Mouse (Mus musculus): ENCODE data around the gene Piwil1. TPM values are rescaled to one million over a fixed set of nuclear protein-coding genes. Genes with fewer than 3 reads are reported as not detected.

The Piwil1 gene
- polyA plus RNA-seq, 1 experiment from 2014 or later: not detected

DNA sequence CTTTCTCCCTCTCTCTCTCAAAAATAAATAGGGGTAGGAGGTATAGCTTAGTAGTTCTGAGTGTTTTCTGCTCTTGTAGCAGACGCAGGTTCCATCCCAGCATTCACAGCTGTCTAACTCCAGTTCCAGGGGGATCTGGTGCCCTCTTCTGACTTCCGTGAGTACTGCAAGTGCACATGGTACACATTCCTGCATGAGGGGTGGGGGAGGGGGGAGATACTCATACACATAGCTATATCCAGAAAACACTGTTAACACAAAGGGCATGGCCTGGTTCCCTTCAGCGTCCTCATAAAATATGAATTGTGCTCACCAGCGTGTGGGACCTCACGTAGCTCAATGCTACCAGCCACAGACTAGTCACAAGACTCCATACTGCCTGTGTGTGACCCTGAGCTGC, 27.0 kb downstream of the Piwil1 start:
- Histone ChIP-seq H3K9ac (ENCODE audit: low read depth, low read length) (no peak overlapping the region), H3K36me3 (ENCODE audit: control insufficient read depth, insufficient read depth, low read length) (no peaks in the 10 kb centered on the region), H3K9me3 (replicated peaks; ENCODE audit: control insufficient read depth, low read length) (no peaks in the 10 kb centered on the region), H3K27me3 (ENCODE audit: control insufficient read depth, insufficient read depth, low read length) (no peaks in the 10 kb centered on the region), H3K4me1 (ENCODE audit: control insufficient read depth, insufficient read depth, low read length) (no peaks in the 10 kb centered on the region), H3K4me2 (no peak overlapping the region), H3K4me3 (ENCODE audit: low read depth, low read length) (no peak overlapping the region), H3K27ac (ENCODE audit: low read depth, low read length) (no peak overlapping the region)
- WGBS (ENCODE audit: insufficient replicate concordance): 72% methylated on average over 5 of the region's 5 CpGs
- ATAC-seq (replicated peaks; ENCODE audit: insufficient number of reproducible peaks, low FRiP score, low TSS enrichment): no peak

DNA sequence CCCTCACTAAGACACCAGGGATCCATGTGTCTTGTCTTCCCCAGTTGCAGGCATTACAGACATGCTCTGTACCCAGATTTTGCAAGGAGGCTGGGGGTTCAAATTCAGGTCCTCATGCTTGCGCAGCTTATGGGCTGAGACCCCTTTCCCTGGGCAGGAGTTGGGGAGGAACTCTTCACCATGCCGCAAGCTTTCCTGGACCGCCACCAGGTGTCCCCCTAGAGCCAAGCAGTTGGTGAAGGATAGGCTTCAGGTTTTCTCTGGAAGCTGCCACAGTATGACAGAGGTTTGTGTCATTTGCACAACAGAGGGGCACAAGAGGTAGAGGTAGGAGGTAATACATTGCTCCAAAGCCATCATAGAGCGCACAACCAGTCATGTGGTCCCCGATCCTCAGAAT, 28.3 kb downstream of the Piwil1 start:
- Histone ChIP-seq H3K4me1 (ENCODE audit: control insufficient read depth, insufficient read depth, low read length) (no peaks in the 10 kb centered on the region), H3K4me3 (ENCODE audit: low read depth, low read length) (no peak overlapping the region), H3K36me3 (ENCODE audit: control insufficient read depth, insufficient read depth, low read length) (no peaks in the 10 kb centered on the region), H3K27me3 (ENCODE audit: control insufficient read depth, insufficient read depth, low read length) (no peaks in the 10 kb centered on the region), H3K9me3 (replicated peaks; ENCODE audit: control insufficient read depth, low read length) (no peaks in the 10 kb centered on the region), H3K27ac (ENCODE audit: low read depth, low read length) (no peak overlapping the region), H3K4me2 (no peak overlapping the region), H3K9ac (ENCODE audit: low read depth, low read length) (no peak overlapping the region)
- ATAC-seq (replicated peaks; ENCODE audit: insufficient number of reproducible peaks, low FRiP score, low TSS enrichment): no peak
- WGBS (ENCODE audit: insufficient replicate concordance): 51% methylated on average over 5 of the region's 5 CpGs

DNA sequence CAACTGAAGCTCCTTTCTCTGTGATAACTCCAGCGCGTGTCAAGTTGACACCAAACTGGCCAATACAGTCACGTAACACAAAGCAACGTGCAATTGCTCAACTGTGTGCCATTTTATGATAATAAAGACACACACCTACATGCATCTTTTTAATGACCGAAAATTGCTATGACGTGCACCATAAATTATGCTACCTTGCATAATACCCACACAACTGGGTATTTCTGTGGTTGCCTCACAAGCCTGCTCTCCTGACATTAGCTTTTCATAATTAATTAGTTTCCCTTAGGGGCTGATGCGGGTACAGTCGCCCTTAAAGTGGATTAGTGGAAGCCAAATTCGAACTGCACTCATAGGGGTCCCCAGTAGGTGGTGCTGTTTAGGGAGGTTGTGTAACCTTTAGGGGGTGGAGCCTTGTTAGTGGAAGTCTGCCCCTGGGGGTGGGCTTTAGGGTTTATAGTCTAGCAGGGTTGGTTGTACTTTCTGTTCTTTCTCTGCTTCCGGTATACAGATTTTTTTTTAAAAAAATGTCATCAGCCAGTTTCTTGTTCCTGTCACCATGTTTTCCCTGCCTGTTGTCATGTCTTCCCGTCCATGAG, 30.2 kb downstream of the Piwil1 start:
- Histone ChIP-seq H3K4me1 (ENCODE audit: control insufficient read depth, insufficient read depth, low read length) (no peaks in the 10 kb centered on the region), H3K27ac (ENCODE audit: low read depth, low read length) (no peak overlapping the region), H3K9ac (ENCODE audit: low read depth, low read length) (no peak overlapping the region), H3K36me3 (ENCODE audit: control insufficient read depth, insufficient read depth, low read length) (no peaks in the 10 kb centered on the region), H3K4me3 (ENCODE audit: low read depth, low read length) (no peak overlapping the region), H3K27me3 (ENCODE audit: control insufficient read depth, insufficient read depth, low read length) (peaks cover 8% of the 10 kb centered on the region; the same call in 1 of the 2 replicates), H3K4me2 (no peak overlapping the region), H3K9me3 (replicated peaks; ENCODE audit: control insufficient read depth, low read length) (no peaks in the 10 kb centered on the region)
- 64% methylated on average over 11 of the region's 11 CpGs for WGBS (ENCODE audit: insufficient replicate concordance)
- ATAC-seq (replicated peaks; ENCODE audit: insufficient number of reproducible peaks, low FRiP score, low TSS enrichment): no peak

DNA sequence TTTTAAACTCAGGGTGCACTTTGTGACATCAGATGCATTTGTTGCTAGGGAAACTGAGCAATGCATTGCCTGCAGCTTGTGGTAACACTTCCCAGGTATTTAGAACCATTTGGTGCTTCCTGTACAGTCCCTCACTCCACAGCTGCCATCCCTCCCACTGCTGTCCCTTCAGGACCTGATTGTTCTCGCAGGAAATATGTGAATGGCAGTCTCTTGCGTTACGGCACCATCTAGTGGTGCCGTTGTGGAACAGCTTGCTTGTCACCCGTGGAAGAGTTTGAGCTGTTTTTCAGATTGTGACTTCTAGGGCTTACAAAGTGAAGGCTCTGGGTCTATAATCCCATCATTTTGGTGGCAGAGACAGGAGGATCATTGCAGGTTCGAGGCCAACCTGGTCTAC, 31.6 kb downstream of the Piwil1 start:
- no peak for ATAC-seq (replicated peaks; ENCODE audit: insufficient number of reproducible peaks, low FRiP score, low TSS enrichment)
- Histone ChIP-seq H3K9me3 (replicated peaks; ENCODE audit: control insufficient read depth, low read length) (no peaks in the 10 kb centered on the region), H3K4me1 (ENCODE audit: control insufficient read depth, insufficient read depth, low read length) (no peaks in the 10 kb centered on the region), H3K36me3 (ENCODE audit: control insufficient read depth, insufficient read depth, low read length) (no peaks in the 10 kb centered on the region), H3K27me3 (ENCODE audit: control insufficient read depth, insufficient read depth, low read length) (peaks cover 11% of the 10 kb centered on the region; the same call in 1 of the 2 replicates), H3K9ac (ENCODE audit: low read depth, low read length) (no peak overlapping the region), H3K4me2 (no peak overlapping the region), H3K4me3 (ENCODE audit: low read depth, low read length) (no peak overlapping the region), H3K27ac (ENCODE audit: low read depth, low read length) (no peak overlapping the region)
- WGBS (ENCODE audit: insufficient replicate concordance): 5% methylated on average over 6 of the region's 6 CpGs

DNA sequence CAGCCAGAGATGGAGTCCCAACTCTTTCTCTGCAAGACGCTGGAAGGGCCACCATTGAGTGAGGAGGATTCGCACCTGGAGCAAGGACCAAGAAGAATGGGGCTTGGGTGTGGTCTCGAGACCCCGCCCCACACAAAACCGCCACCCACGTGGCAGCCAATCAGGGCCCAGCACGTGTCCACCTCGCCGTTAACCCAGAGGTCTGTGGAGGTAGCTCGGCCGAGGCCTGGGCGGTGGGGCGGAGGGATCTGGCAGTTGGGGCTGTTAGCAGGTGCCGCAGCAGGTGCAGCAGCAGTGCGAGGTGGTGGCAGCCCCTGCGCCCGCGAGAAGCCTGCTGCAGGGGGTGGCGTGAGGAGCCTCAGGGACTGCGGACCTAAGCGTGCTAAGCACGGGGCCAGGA, 33.6 kb downstream of the Piwil1 start:
- Histone ChIP-seq H3K9ac (ENCODE audit: low read depth, low read length) (no peak overlapping the region), H3K27me3 (ENCODE audit: control insufficient read depth, insufficient read depth, low read length) (peaks cover 16% of the 10 kb centered on the region; the same call in 1 of the 2 replicates), H3K4me3 (ENCODE audit: low read depth, low read length) (no peak overlapping the region), H3K4me1 (ENCODE audit: control insufficient read depth, insufficient read depth, low read length) (no peaks in the 10 kb centered on the region), H3K27ac (ENCODE audit: low read depth, low read length) (no peak overlapping the region), H3K4me2 (no peak overlapping the region), H3K9me3 (replicated peaks; ENCODE audit: control insufficient read depth, low read length) (no peaks in the 10 kb centered on the region), H3K36me3 (ENCODE audit: control insufficient read depth, insufficient read depth, low read length) (no peaks in the 10 kb centered on the region)
- WGBS (ENCODE audit: insufficient replicate concordance): 66% methylated on average over 22 of the region's 22 CpGs
- ATAC-seq (replicated peaks; ENCODE audit: insufficient number of reproducible peaks, low FRiP score, low TSS enrichment): no peak

DNA sequence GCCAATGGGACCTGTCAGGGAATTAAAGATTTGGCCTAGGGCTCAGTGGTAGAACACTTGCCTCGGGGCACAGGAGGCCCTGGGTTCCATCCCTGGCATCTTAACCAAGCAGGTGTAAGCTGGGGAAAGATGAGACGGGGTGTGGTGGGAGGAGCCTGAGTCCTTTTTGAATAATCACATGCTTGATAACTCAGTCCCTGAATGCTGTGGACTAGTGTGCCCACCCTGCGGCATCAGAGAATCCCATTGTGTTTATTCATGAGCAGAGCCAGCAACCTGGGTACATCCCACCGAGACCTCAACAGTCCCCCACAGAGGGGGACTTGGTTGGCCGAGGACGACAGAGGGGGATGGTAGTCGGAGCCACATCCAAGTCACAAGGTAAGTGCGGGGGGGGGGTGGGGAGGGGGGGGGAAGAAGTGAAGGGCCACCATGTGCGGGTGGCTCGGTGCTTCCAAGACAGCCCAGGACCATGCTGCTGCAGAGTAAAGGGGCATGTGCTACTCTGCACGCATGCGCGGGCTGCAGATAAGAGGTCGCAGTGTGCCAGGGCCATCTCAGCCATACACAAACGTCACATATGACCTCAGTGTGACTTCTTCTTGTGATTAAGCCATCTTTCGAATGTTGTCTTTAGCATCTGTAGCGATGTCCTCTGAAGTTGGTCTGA, 37.0 kb downstream of the Piwil1 start:
- no peak overlapping the region for H3K27ac ChIP-seq (ENCODE audit: low read depth, low read length)
- H3K9me3 ChIP-seq (replicated peaks; ENCODE audit: control insufficient read depth, low read length): no peaks in the 10 kb centered on the region
- H3K4me2 ChIP-seq: no peak overlapping the region
- no peaks in the 10 kb centered on the region for H3K36me3 ChIP-seq (ENCODE audit: control insufficient read depth, insufficient read depth, low read length)
- 45% methylated on average over 14 of the region's 17 CpGs for WGBS (ENCODE audit: insufficient replicate concordance)
- H3K9ac ChIP-seq (ENCODE audit: low read depth, low read length): no peak overlapping the region
- no peak overlapping the region for H3K4me3 ChIP-seq (ENCODE audit: low read depth, low read length)
- ATAC-seq (replicated peaks; ENCODE audit: insufficient number of reproducible peaks, low FRiP score, low TSS enrichment): no peak
- peaks cover 16% of the 10 kb centered on the region; the same call in 1 of the 2 replicates for H3K27me3 ChIP-seq (ENCODE audit: control insufficient read depth, insufficient read depth, low read length)
- no peaks in the 10 kb centered on the region for H3K4me1 ChIP-seq (ENCODE audit: control insufficient read depth, insufficient read depth, low read length)

DNA sequence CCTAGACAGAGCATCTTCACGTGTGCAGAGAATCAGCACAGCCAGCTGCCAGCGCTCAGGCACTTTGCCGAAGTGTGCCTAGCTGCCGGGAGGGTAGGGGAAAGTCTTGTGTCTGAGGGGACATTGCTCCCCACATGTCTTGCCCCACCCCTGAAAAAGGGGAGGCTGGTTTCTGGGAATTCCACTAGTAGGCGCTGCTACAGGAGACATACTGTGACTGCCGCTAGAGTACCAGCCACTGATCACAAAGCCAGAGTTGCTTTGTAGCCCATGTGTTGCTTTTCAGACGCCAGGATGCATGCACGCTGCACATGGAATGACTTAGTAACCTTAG, 37.5 kb downstream of the Piwil1 start:
- H3K9me3 ChIP-seq (replicated peaks; ENCODE audit: control insufficient read depth, low read length): no peaks in the 10 kb centered on the region
- ATAC-seq (replicated peaks; ENCODE audit: insufficient number of reproducible peaks, low FRiP score, low TSS enrichment): no peak
- H3K27ac ChIP-seq (ENCODE audit: low read depth, low read length): no peak overlapping the region
- no peak overlapping the region for H3K9ac ChIP-seq (ENCODE audit: low read depth, low read length)
- 35% methylated on average over 8 of the region's 8 CpGs for WGBS (ENCODE audit: insufficient replicate concordance)
- H3K4me2 ChIP-seq: no peak overlapping the region
- no peaks in the 10 kb centered on the region for H3K36me3 ChIP-seq (ENCODE audit: control insufficient read depth, insufficient read depth, low read length)
- H3K27me3 ChIP-seq (ENCODE audit: control insufficient read depth, insufficient read depth, low read length): peaks cover 16% of the 10 kb centered on the region; the same call in 1 of the 2 replicates
- no peak overlapping the region for H3K4me3 ChIP-seq (ENCODE audit: low read depth, low read length)
- no peaks in the 10 kb centered on the region for H3K4me1 ChIP-seq (ENCODE audit: control insufficient read depth, insufficient read depth, low read length)

DNA sequence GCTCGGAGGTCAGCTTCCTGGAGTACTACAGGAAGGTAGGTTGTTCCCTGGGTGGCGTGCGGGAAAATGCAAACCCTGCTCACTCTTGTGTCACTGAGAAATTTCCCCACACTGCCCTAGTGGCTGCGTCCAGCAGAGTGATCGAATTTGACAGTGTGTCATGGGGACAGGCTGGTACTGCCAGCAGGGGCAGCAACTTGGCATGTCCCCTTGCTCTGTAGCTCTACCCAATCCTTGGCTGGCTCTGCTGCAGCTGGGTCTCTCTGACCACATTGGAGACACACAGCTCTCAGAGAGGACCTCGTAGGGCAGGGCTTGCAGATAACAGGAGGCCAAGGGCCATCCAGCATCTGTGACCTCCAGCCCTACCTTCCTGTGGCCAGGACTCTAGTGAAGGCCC, 42.0 kb downstream of the Piwil1 start:
- Histone ChIP-seq H3K9ac (ENCODE audit: low read depth, low read length) (no peak overlapping the region), H3K36me3 (ENCODE audit: control insufficient read depth, insufficient read depth, low read length) (no peaks in the 10 kb centered on the region), H3K27me3 (ENCODE audit: control insufficient read depth, insufficient read depth, low read length) (peaks cover 7% of the 10 kb centered on the region), H3K9me3 (replicated peaks; ENCODE audit: control insufficient read depth, low read length) (no peaks in the 10 kb centered on the region), H3K4me2 (no peak overlapping the region), H3K4me3 (ENCODE audit: low read depth, low read length) (no peak overlapping the region), H3K4me1 (ENCODE audit: control insufficient read depth, insufficient read depth, low read length) (no peaks in the 10 kb centered on the region), H3K27ac (ENCODE audit: low read depth, low read length) (no peak overlapping the region)
- WGBS (ENCODE audit: insufficient replicate concordance): 77% methylated on average over 6 of the region's 6 CpGs
- no peak for ATAC-seq (replicated peaks; ENCODE audit: insufficient number of reproducible peaks, low FRiP score, low TSS enrichment)

DNA sequence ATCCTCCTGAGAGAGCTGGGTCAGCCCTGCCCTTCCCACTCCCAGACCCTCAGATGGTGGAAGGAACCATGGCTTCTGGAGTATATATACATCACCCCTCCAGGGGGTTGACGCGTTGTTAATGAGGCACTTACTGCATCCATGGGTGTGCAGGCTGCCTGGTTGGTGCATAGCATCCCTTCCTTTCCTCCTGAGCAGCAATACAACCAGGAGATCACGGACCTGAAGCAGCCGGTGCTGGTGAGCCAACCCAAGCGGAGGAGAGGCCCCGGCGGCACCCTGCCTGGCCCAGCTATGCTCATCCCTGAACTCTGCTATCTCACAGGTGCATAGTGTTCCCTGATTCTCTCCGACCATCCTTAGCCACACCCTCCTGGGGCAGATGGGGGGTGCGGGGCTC, 42.9 kb downstream of the Piwil1 start:
- no peaks in the 10 kb centered on the region for H3K36me3 ChIP-seq (ENCODE audit: control insufficient read depth, insufficient read depth, low read length)
- no peak for ATAC-seq (replicated peaks; ENCODE audit: insufficient number of reproducible peaks, low FRiP score, low TSS enrichment)
- H3K9me3 ChIP-seq (replicated peaks; ENCODE audit: control insufficient read depth, low read length): no peaks in the 10 kb centered on the region
- H3K4me2 ChIP-seq: no peak overlapping the region
- no peak overlapping the region for H3K27ac ChIP-seq (ENCODE audit: low read depth, low read length)
- H3K4me1 ChIP-seq (ENCODE audit: control insufficient read depth, insufficient read depth, low read length): no peaks in the 10 kb centered on the region
- no peak overlapping the region for H3K4me3 ChIP-seq (ENCODE audit: low read depth, low read length)
- H3K9ac ChIP-seq (ENCODE audit: low read depth, low read length): no peak overlapping the region
- H3K27me3 ChIP-seq (ENCODE audit: control insufficient read depth, insufficient read depth, low read length): peaks cover 4% of the 10 kb centered on the region
- 63% methylated on average over 9 of the region's 9 CpGs for WGBS (ENCODE audit: insufficient replicate concordance)

Data from heart, embryonic 11.5 days (tissue).